Mouse (Mus musculus): Measurements from ENCODE around the gene Cdkn3.
"Not testable (repeated sequence)": the region's sequence is repeated elsewhere in the genome, so short reads cannot be mapped to it uniquely, and the experiment has no call there.

Gene Cdkn3

GRCm38 (mm10) chr14:46783327-46783926 is 23.1 kb downstream of the Cdkn3 start:
- no peak for DNase-seq (ENCODE audit: low spot score)

GRCm38 (mm10) chr14:46785247-46785646 is 24.9 kb downstream of the Cdkn3 start:
- DNase-seq (ENCODE audit: low spot score) = no peak

GRCm38 (mm10) chr14:46787454-46787786 is 27.1 kb downstream of the Cdkn3 start:
- no peak for DNase-seq (ENCODE audit: low spot score)

- peak; percentile 92 for DNase-seq (ENCODE audit: low spot score)
Observed at GRCm38 (mm10) chr14:46787787-46788504, 27.6 kb downstream of the Cdkn3 start, which contains the start of gene Cnih1. Gene Cnih1, minus strand, starts transcription at chr14:46788411.

- DNase-seq (ENCODE audit: low spot score) = no peak
Observed at GRCm38 (mm10) chr14:46788505-46788901, 28.2 kb downstream of the Cdkn3 start.

- DNase-seq (ENCODE audit: low spot score) = no peak
Observed at GRCm38 (mm10) chr14:46790303-46790702, 30.0 kb downstream of the Cdkn3 start.

- no peak for DNase-seq (ENCODE audit: low spot score)
Observed at GRCm38 (mm10) chr14:46790723-46791122, 30.4 kb downstream of the Cdkn3 start.

- no peak for DNase-seq (ENCODE audit: low spot score)
Observed at GRCm38 (mm10) chr14:46794157-46794556, 33.8 kb downstream of the Cdkn3 start.

GRCm38 (mm10) chr14:46800684-46801345 is 40.5 kb downstream of the Cdkn3 start:
- no peak for DNase-seq (ENCODE audit: low spot score)

GRCm38 (mm10) chr14:46803259-46803658 is 42.9 kb downstream of the Cdkn3 start:
- DNase-seq (ENCODE audit: low spot score) = no peak

- no peak for DNase-seq (ENCODE audit: low spot score)
Observed at GRCm38 (mm10) chr14:46803791-46804190, 43.5 kb downstream of the Cdkn3 start.

GRCm38 (mm10) chr14:46806186-46806585 is 45.8 kb downstream of the Cdkn3 start:
- DNase-seq (ENCODE audit: low spot score) = no peak

- DNase-seq (ENCODE audit: low spot score) = no peak
Observed at GRCm38 (mm10) chr14:46807927-46808326, 47.6 kb downstream of the Cdkn3 start.

GRCm38 (mm10) chr14:46815640-46816039 is 55.3 kb downstream of the Cdkn3 start:
- no peak for DNase-seq (ENCODE audit: low spot score)

- no peak for DNase-seq (ENCODE audit: low spot score)
Observed at GRCm38 (mm10) chr14:46816916-46817622, 56.7 kb downstream of the Cdkn3 start.

- DNase-seq (ENCODE audit: low spot score) = no peak
Observed at GRCm38 (mm10) chr14:46818743-46819142, 58.4 kb downstream of the Cdkn3 start.

- not testable (repeated sequence) for DNase-seq (ENCODE audit: low spot score)
Observed at GRCm38 (mm10) chr14:46819961-46820360, 59.6 kb downstream of the Cdkn3 start.

Measured in layer of hippocampus, adult 11-12 months (tissue).